Mouse (Mus musculus): ENCODE results near the gene Lrsam1. TPM values are rescaled to one million over a fixed set of nuclear protein-coding genes. Genes with fewer than 3 reads are reported as not detected.
A peak's percentile ranks its signal among the peaks of the same experiment; 100 is the strongest.
"Not testable (repeated sequence)": the region's sequence is repeated elsewhere in the genome, so short reads cannot be mapped to it uniquely, and the experiment has no call there.

The Lrsam1 gene
- total RNA-seq (2021) = 10 to 100 TPM; 14.1 to 17.0 TPM

DNA sequence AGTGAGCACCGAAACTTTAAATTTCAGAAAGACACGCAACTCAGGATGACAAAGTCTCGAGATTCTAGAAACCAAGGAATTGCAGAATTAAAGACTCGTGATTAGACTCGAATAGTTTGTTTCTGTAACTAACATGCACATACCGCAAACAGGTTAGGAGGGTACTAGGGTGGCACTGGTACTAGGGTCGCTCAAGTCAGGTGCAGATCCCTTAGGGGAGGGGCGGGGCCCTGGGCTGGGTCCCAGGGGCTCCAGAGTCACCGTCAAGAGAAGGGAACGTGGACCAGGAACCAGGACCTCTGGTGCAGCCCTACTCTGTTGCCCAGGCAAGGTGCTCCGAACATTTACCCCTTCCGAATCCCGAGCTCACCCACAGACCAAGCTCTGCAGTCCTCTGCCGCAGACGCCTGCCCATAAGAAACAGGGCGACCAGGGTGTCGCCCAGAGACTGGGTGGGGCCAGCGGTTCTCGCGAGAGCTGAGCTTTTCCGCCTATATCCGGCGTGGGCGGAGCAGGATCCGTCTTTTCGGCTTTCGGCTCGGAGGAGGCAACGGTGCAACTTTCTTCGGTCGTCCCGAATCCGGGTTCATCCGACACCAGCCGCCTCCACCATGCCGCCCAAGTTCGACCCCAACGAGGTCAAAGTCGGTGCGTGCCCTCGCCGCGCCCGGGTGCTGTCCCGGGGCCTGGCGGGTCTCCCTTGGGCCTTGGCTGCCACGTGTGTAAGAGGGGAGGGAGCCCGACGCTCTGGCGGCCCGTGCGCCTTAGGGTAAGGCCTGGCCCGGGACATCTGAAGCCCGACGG is at the start of gene Lrsam1, which contains the start of gene Rpl12:
Lrsam1 (minus strand) TSS at position 423 of the 804 bp plus-strand sequence.
Rpl12 (plus strand) TSS at position 368 of the 804 bp plus-strand sequence.
- intact Hi-C loops (cut with DNase I) = no loop called here

GRCm38 (mm10) chr2:33009055-33009454 is 47.6 kb upstream of the Lrsam1 start:
- intact Hi-C loops (cut with DNase I); DNase-seq: not testable (repeated sequence)

More for the DNA sequence above, at the start of gene Lrsam1, which contains the start of gene Rpl12:
- DNase-seq = peak; percentile 96 to 97

- no peak for DNase-seq
- intact Hi-C loops (cut with DNase I) = no loop called here
These were observed 43.6 kb upstream of the Lrsam1 start for GRCm38 (mm10) chr2:33005041-33005440.

DNA sequence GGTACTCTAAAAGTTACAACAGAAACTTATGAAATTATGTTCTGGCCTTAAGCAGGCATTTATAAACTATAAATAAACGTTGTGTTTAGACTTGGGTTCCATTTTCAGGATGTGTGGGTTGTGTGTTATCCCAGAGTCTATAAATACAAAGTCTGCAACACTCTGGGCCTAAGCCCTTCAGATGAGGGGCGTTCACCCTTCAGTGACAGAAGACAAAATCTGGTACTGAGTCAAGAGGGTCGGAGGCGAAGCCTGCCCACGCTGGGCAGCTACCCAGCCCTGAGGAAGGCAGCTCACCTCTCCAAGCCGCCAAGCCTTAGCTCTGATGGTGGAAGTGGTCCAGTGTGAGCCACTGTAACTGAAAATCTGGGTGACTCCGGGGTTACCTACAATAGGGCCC is 40.7 kb upstream of the Lrsam1 start:
- no peak for DNase-seq
- intact Hi-C loops (cut with DNase I) = no loop called here

DNA sequence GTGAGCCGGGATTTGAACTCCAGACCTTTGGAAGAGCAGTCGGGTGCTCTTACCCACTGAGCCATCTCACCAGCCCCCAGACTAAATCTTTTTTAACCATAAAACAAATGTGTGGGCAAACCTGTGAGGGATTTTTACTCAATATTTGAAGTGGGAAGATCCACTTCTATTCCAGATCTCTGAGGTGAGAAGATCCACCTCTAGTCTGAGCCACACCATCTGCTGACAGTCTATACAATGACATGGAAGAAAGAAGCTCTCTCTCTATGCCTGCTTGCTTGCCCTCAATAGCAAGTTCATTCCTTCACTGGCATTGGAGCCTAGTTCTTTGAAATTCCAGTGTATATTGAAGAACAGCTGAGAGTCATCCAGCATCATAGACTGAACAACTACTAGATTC is 38.3 kb upstream of the Lrsam1 start:
- intact Hi-C loops (cut with DNase I) = loop anchor here (10.0 kb wide), 1 partner anchor 405 kb away; no protein-coding TSS in a partner anchor

GRCm38 (mm10) chr2:32997792-32998191 is 36.4 kb upstream of the Lrsam1 start:
- DNase-seq = no peak
- intact Hi-C loops (cut with DNase I) = loop anchor here (10.0 kb wide), 1 partner anchor 407 kb away; no protein-coding TSS in a partner anchor

More for the DNA sequence above, 38.3 kb upstream of the Lrsam1 start:
- no peak for DNase-seq

- DNase-seq = no peak
- intact Hi-C loops (cut with DNase I) = loop anchor here (10.0 kb wide), 1 partner anchor 408 kb away; no protein-coding TSS in a partner anchor
These were observed 35.7 kb upstream of the Lrsam1 start for GRCm38 (mm10) chr2:32997081-32997480.

DNA sequence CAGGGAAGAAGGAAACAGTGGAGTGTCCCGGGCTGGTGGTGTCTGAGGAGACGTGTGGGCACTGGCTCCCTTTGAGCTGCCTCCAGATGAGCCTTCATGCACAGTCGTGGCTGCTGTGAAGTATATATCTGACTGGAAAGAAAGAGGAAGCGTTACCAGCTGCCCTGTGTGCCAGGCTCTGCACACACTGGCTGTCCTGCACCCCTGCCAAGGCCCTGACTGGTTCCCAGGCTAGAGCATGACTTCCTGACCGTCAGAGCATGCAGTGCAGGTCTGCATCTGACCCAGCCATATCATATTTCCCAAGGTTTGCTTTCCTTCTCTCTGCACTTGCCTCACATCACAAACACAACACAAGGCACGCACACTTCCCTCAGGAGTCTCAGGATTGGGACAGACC is 30.7 kb upstream of the Lrsam1 start:
- intact Hi-C loops (cut with DNase I) = loop anchor here (10.0 kb wide), 1 partner anchor 413 kb away; no protein-coding TSS in a partner anchor
- no peak for DNase-seq

- DNase-seq = no peak
- intact Hi-C loops (cut with DNase I) = loop anchor here (2.0 to 10.0 kb wide), 2 partner anchors 143 to 415 kb away; no protein-coding TSS in a partner anchor
These were observed 28.9 kb upstream of the Lrsam1 start for GRCm38 (mm10) chr2:32990167-32990832.

- intact Hi-C loops (cut with DNase I) = loop anchor here (10.0 kb wide), 1 partner anchor 355 kb away; no protein-coding TSS in a partner anchor
- no peak for DNase-seq
These were observed 28.0 kb upstream of the Lrsam1 start for GRCm38 (mm10) chr2:32989376-32989775.

GRCm38 (mm10) chr2:32985844-32986243 is 24.4 kb upstream of the Lrsam1 start:
- intact Hi-C loops (cut with DNase I) = loop anchor here (10.0 kb wide), 1 partner anchor 359 kb away; no protein-coding TSS in a partner anchor
- DNase-seq = no peak

GRCm38 (mm10) chr2:32983617-32984016 is 22.2 kb upstream of the Lrsam1 start:
- intact Hi-C loops (cut with DNase I) = loop anchor here (10.0 kb wide), 1 partner anchor 361 kb away; no protein-coding TSS in a partner anchor
- no peak for DNase-seq

GRCm38 (mm10) chr2:32982700-32983099 is 21.3 kb upstream of the Lrsam1 start:
- DNase-seq = no peak
- intact Hi-C loops (cut with DNase I) = loop anchor here (10.0 kb wide), 1 partner anchor 362 kb away; no protein-coding TSS in a partner anchor

- intact Hi-C loops (cut with DNase I) = loop anchor here (10.0 kb wide), 1 partner anchor 363 kb away; no protein-coding TSS in a partner anchor
- DNase-seq = peak; percentile 84 to 89
These were observed 20.4 kb upstream of the Lrsam1 start, which contains the start of gene Slc2a8 for GRCm38 (mm10) chr2:32981725-32982271. Slc2a8 (minus strand) TSS chr2:32982083.

DNA sequence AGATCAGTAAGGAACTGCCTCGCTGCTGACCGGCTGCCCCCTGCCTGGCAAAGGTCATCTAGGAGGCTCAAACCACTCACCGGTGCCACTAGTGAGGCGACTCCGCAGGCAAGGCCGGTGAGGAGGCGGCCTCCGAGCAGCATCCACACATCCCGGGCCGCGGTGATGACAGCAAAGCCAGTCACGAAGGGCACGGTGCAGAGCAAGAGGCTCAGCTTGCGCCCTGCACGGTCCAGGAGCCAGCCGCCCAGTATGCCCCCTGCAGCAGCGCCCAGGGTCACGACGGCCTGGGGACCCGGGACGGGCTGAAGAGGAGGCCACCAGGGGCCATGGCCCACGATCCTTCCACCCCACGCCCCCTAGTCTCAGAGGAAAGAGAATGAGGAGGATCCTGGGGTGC is 19.9 kb upstream of the Lrsam1 start:
- peak in 1 of 2 experiments; percentile 34 for DNase-seq

DNA sequence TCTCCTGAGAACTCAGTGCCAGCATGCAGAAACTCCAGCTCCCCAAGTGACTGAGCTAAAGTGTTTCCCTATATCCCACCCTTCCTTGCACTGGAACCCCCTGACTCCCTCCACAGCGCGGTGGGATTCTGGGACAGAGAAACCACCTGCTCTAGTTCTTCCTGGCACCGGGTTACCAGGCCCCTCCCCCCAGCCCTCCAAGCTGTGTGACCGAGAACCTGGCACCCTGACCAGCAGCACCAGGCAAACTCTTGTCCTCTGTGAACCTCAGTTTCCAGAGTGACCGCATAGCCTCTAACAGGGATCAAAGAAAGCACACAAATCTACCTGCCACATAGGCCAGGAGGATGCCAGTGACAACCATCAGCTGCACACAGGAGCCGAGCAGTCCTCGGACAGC is 18.3 kb upstream of the Lrsam1 start:
- intact Hi-C loops (cut with DNase I) = loop anchor here (10.0 kb wide), 1 partner anchor 365 kb away; no protein-coding TSS in a partner anchor
- DNase-seq = no peak

More for the DNA sequence above, 19.9 kb upstream of the Lrsam1 start:
- intact Hi-C loops (cut with DNase I) = loop anchor here (10.0 kb wide), 1 partner anchor 364 kb away; no protein-coding TSS in a partner anchor

- DNase-seq = no peak
- intact Hi-C loops (cut with DNase I) = no loop called here
These were observed 17.3 kb upstream of the Lrsam1 start for GRCm38 (mm10) chr2:32978675-32979074.

DNA sequence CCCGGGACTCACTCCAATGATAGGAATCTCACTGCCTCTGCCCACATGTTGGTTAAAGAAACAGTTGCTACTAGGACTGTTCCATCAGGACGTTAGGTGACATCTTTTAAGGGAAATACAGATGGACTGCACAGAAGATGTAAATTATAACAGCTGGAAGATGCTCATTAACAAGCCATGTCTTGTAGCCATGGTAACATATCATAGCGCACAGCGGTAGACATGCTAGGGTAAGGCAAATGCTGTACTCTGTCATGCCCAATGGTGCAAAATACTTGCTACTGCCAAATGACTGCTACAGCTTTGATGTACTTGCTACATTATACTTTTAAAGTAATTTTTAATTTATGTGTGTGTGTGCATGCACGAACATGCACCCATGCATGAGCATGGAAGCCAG is 15.7 kb upstream of the Lrsam1 start:
- no peak for DNase-seq
- intact Hi-C loops (cut with DNase I) = no loop called here

DNA sequence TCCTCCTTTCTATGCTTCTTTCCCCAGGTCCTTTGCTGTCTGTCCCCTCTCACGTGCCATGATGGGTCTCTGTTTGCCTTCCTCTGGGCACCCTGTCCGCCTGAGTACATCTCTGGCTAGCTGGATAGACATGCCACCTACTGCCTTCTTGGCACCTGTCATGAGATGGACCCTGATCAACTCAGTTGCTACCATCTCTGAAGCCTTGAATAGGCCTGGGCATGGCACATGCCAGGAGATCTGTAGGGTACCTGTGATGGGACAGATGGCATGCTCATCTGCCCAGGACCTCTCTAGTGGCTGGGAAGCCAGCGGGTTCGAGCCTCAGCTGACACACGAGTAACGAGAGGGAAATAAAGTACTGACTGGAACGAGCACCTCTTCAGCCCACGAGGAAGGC is 12.8 kb upstream of the Lrsam1 start:
- intact Hi-C loops (cut with DNase I) = no loop called here
- no peak for DNase-seq

GRCm38 (mm10) chr2:32971235-32971634 is 9.8 kb upstream of the Lrsam1 start:
- DNase-seq = no peak
- intact Hi-C loops (cut with DNase I) = no loop called here

All from heart, postnatal 36 days (tissue).